Comparison of ENCODE assay signal across 15 mouse cellular contexts in the genomic region with DNA sequence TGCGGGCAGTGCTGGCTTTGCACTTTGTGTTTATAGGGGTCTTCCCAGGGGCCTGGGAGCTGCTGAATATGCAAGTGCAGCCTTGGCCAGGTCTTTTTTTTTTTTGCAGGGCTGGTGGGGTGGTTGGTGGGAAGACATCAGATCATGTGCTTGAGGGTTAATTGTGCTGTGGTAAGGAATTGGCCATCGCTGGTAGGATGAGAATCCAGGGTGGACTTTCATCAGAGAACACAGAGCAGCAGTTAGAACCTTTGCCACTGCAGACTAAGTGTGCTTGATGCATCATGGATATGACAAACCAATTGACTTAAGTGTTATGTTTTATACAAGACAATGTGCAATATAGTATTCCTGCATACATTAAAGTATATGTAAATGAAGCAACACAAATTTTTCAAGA.
"Had no signal": no experiment of that assay in that cellular context is flagged by ENCODE, and none has a peak within 500 bp of the region (broad histone marks: within the 10 kb centered on the region; RNA-seq: fewer than 3 reads in every experiment).

No protein-coding gene starts in this region.

- H3K4me3 ChIP-seq: limb, embryonic 13.5 days; liver, embryonic 13.5 days had no signal

- H3K36me3 ChIP-seq: limb, embryonic 13.5 days; liver, embryonic 13.5 days had no signal

- ATAC-seq: hindbrain, postnatal 0 days; inflammation-experienced regulatory T-cells, adult 6 months; intestine, postnatal 0 days had no signal

- H3K27ac ChIP-seq: hindbrain, postnatal 0 days; limb, embryonic 13.5 days; liver, embryonic 13.5 days; stomach, postnatal 0 days had no signal

- H3K4me2 ChIP-seq: limb, embryonic 13.5 days; liver, embryonic 13.5 days; midbrain, embryonic 11.5 days had no signal

- DNase-seq: left cerebral cortex, postnatal 4 days; liver, embryonic 13.5 days; lung, adult 2 months; lung, postnatal 14 days; lung, postnatal 4 days; midbrain, embryonic 14.5 days; thymus, adult 2 months; thymus, postnatal 14 days; thymus, postnatal 4 days had no signal

- H3K9me3 ChIP-seq: limb, embryonic 13.5 days; liver, embryonic 13.5 days had no signal

- H3K27me3 ChIP-seq: limb, embryonic 13.5 days; liver, embryonic 13.5 days had no signal

- H3K9ac ChIP-seq: limb, embryonic 13.5 days; liver, embryonic 13.5 days had no signal
